Mouse (Mus musculus): Measurements from ENCODE around the gene Sidt2. TPM values are rescaled to one million over a fixed set of nuclear protein-coding genes. Genes with fewer than 3 reads are reported as not detected.

The Sidt2 gene
- polyA plus RNA-seq, 1 experiment from 2014 or later, result 23.8 TPM

Small RNA genes within 50 kb of the gene (microRNA-seq; reads per million reads assigned to microRNA genes)
- gene Mir7087, result not detected

Other genes with a start within 250 kb of the Sidt2 start
- gene Cep164, start 126.6 kb downstream of the Sidt2 start, polyA plus RNA-seq (2016; fragmentation: Nextera tagmentation; extraction: Ambion mirVana), result 19.3 and 20.4 TPM in 2 replicates
- 18.5 and 20.7 TPM in 2 replicates for gene Bace1, start 116.7 kb downstream of the Sidt2 start, polyA plus RNA-seq (2016; fragmentation: Nextera tagmentation; extraction: Ambion mirVana)
- gene Pcsk7, start 48.8 kb downstream of the Sidt2 start, polyA plus RNA-seq (2016; fragmentation: Nextera tagmentation; extraction: Ambion mirVana), result 17.8 TPM in 2 replicates
- 57.9 and 65.5 TPM in 2 replicates for gene Rnf214, start 48.3 kb downstream of the Sidt2 start, polyA plus RNA-seq (2016; fragmentation: Nextera tagmentation; extraction: Ambion mirVana)
- gene Tagln, start 19.2 kb downstream of the Sidt2 start, polyA plus RNA-seq (2016; fragmentation: Nextera tagmentation; extraction: Ambion mirVana), result 18.6 and 20.7 TPM in 2 replicates
- 279 and 288 TPM in 2 replicates for gene Pafah1b2, start 57.4 kb upstream of the Sidt2 start, polyA plus RNA-seq (2016; fragmentation: Nextera tagmentation; extraction: Ambion mirVana)
- 4.4 and 5.6 TPM in 2 replicates for gene Sik3, start 57.6 kb upstream of the Sidt2 start, polyA plus RNA-seq (2016; fragmentation: Nextera tagmentation; extraction: Ambion mirVana)